Mouse (Mus musculus): ENCODE measurements around the gene Casp2.

Casp2 gene

DNA sequence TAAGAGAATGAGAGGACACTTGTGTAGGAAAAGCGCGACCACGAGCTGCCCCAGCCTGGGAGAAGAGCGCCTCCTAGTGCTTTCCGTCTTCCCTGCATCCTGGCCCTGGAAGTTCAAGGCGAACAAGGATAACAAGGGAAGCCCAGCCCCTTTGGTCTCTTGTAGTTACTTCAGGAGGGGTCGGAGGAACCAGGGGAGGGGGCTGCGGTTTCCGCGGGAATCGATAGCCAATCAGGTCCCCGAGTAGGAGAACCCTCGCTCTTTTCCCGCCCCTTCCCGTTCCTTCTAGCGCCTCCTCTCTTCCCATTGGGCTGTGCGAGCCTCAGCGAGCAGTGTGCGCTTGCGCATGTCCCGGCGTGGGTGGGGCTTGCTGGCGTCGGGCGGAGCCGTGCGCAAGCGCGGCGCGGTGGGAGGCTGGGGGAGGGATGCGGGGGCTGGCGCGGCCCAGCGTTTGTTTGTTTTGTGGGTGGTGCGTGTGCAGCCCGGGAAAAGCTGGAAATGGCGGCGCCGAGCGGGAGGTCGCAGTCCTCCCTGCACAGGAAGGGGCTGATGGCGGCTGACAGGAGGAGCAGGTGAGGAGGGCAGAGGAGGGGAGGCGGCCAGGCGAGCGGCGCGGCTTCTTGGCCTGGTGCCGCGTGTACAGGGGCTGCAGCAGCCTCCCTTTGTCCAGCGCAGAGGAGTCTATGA is at the start of gene Casp2:
Gene Casp2 (plus strand): TSS at position 360 of the 687 bp plus-strand sequence.
- in situ Hi-C loops (cut with MboI, MseI) = loop anchor here (5.0 to 25.0 kb wide), 5 partner anchors 37 to 1152 kb away; partner anchors contain the start of gene Fam131b (in 1 of the 2)

DNA sequence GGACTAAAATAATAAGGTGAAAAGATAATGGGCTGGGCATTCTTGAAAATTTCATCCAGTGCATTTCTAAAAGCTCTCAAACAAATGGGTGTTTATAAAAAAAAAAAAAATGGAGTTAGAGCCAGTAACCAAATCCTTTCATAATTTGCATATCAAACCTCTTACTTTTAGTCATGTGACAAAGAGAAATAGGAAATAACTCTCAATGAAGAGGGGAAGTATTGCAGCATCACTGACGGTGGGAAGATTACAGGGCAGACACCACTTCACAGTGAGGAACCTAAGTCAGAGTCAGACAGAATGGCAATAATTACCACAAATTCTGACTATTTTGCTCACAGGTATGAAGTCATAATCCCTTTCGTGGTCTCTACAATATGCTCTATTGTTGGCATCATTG is 49.8 kb upstream of the Casp2 start, which contains the start of gene Tas2r144:
Gene Tas2r144 (plus strand): TSS at position 301 of the 400 bp plus-strand sequence.
- in situ Hi-C loops (cut with MboI, MseI) = no loop called here

DNA sequence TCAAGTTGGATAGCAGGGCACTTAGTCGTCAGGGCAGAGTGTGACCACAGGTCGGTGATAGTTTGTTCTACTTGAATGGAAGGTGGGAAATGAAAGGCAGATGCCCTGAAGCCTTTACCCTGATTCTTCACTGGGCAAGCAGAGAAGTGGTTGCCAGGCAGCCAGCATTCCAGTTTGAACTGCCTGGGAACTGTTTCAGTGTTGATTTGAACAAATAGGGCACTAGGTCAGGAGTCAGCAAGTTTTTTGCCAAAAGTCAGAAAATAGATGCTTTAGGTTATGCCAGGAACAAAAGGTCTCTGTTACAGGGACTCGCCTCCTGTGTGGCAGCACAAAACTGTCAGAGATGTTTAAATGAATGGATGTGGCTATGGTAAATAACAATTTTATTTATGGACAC is 42.5 kb upstream of the Casp2 start:
- in situ Hi-C loops (cut with MboI, MseI) = loop anchor here in 1 of 2 experiments (5.0 kb wide), 1 partner anchor 360 kb away; no protein-coding TSS in a partner anchor

DNA sequence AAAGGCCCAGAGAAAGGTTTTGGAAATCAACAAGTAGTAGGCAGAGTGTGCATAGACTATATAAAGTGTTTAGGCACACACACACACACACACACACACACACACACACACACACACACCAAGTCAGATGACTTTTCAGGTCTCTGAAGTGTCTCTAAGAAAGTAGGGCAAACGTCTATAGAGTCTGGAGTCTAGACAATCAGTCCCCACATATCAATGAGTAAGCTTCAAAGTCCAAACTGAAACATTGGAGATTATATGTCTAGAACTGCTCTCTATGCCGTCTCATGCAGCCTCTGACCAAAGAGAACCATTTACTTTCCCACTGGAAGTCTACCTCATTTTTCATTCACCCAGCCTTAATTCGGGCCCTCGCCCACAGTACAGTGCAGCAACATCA is 39.7 kb upstream of the Casp2 start:
- in situ Hi-C loops (cut with MboI, MseI) = loop anchor here (5.0 kb wide), 2 partner anchors 37 to 97 kb away; partner anchors contain the start of genes Casp2 (in 1 of the 2), Fam131b (in 1 of the 2) and Tmem139 (in 1 of the 2)

DNA sequence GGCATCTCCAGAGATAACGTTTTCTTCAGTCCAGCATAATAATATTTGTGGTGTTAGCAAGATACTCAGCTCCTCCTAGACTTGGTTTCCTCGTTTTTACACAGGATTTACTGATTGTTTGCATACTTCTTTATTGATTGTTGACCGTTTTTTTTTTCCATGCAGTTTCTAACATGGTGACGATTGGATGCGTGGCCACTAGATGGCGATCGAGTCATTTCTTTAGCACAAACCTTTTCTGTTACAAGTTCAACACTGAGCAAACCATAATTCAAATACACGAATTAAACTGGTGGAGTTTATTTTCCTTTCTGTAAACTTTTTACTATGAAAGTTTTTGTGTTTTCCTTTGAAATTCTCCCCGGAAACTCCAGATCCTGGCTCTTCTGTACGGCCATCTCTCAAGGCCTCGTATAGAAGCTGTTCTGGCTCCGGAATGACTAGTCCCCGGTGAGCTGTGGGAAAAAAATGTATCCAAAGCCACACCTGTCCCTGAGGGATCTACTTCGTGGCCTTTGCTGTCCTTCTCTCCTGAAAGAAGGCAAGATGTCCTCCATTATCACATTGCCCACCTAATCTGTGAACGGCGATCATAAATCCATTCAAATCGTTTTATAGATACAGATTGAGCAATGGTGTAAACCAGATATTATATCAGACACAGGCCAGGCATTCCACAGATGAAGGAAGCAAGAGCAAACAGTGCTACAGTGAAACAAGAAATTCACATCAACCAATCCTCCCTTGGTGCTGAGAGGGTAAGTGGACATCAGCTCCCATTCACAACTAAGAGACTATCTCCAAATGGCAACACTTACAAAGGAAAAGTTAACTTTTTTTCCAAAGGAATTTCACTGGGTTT is 37.3 kb upstream of the Casp2 start:
- in situ Hi-C loops (cut with MboI, MseI) = loop anchor here (5.0 kb wide), 2 partner anchors 35 to 95 kb away; partner anchors contain the start of genes Casp2 (in 1 of the 2), Fam131b (in 1 of the 2) and Tmem139 (in 1 of the 2)

DNA sequence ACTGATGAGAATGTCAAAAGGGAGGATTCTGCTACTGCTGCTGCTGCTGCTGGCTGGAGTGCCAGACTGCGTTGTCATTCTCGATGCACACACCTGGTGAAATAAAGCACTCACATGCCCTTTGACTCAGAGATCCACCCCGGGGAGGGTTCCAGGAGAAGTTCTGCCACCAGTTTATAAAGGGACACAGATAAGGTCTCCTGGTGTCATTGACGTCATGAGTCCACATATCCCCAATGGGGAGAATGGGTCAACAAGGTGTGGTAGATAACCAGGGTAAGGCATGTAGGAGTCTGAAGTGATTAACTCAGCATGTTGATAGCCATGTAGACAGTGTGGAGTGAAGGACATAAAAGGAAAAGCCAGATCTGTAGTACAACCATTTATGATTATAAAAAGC is 35.2 kb upstream of the Casp2 start:
- in situ Hi-C loops (cut with MboI, MseI) = loop anchor here (5.0 to 10.0 kb wide), 4 partner anchors 33 to 635 kb away; partner anchors contain the start of genes Casp2 (in 1 of the 2), Fam131b (in 1 of the 2) and Tmem139 (in 1 of the 2)

DNA sequence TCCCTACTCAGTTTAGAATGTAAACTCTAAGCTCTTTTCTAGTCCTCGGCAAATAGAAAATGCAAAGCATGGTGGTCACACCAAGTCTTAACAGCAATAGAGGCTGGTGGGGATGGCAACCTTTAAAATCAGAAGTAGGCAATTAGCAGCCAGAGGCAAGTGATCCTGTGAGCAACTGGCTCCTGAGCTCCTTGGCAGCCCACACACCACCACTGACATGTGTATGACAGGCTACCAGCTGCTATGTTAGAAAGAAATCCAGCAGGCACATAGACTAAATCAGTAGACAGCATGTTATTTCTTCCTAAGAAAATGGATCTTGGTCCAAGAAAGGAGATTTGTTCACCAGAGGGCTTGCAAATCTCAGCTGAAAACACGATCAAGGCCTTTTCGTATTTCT is 33.6 kb upstream of the Casp2 start:
- in situ Hi-C loops (cut with MboI, MseI) = loop anchor here (5.0 to 10.0 kb wide), 2 partner anchors 351 to 634 kb away; no protein-coding TSS in a partner anchor

DNA sequence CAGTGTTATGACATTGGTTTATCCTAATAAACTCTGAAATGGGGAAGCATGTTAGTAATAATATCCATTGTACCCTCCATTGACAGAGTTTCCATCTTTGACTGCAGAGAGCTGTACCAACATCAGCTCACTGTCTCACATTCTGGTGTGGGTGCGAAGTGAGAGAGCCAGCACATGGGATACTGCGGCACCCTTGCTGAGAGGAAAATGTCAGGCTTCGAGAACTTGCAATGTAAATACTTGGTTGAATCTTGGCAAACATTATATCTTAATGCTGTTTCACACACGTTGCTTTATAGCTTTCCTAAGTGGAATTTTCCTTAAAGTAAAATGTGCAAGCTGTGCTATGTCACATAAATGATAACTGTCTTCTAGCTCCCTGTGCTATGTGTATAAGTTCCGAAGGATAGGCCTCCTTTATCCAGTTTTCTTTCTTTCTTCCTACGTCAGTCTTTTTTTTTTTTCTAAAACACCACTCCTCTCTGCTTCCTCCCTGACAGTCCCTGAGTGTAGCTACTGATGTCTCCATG is 27.4 kb upstream of the Casp2 start:
- in situ Hi-C loops (cut with MboI, MseI) = loop anchor here in 1 of 2 experiments (10.0 kb wide), 1 partner anchor 627 kb away; no protein-coding TSS in a partner anchor

DNA sequence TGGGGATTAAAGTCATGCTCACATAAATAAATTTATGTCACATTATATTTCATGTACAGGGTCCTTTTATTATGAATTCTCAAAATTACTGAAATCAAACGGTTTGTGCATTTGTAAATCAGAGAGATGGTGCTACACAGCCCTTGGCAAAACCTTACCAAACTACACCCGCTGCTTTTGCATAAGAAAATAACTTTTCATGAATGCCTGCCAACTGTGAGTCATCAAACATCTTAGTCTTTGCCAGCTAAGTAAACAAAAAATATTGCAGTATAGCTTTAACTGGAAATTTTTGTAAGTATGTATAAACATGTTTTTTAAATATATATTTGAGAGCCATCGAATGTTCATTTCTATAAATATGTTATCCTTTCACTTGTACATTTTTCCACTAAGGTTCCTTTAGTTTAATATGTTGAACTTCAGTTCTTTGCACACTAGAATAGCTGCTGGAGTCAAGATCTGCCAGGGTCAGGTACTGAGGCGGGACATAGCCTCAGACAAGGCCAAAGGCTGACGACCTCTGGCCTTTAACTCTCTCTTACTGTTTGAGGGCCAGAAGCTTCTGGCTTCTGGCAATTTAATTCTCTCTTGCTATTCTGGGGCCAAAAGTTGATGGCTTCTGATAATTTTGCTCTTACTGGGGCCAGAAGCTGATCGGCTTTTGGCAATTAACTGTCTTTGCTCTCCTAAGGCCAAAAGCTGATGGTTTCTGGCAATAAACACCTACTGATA is 23.3 kb upstream of the Casp2 start:
- in situ Hi-C loops (cut with MboI, MseI) = no loop called here

DNA sequence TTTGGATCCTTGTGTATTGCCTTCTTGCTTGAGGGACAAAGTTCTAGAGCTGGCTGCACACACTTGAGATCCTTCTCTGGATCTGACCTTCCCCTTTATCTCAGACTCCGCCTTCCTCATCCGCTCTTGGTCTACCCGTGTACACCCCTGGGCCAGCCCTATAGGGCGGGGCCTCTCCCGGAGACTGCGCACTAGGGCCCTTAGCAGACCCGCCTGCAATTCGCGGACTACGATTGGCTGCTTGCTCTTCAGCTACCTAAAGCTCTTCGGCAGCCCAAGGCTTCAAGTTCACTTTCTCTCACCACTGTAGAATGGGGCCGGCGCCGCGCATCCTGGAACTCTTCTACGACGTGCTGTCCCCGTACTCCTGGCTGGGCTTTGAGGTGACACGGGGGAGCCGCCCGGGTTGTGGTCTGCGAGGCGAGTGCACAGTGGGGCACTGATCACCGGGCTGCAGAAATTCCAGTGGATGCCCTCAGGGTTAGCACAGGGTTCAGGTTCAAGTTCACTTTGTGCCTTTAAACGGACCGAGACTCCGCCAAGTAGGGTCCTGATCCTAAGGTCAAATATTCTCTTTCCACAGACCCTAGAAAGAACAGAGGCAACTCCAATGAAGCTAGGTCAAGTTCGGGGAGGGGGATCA is 19.0 kb upstream of the Casp2 start, which contains the start of gene Gstk1:
Gene Gstk1 (plus strand): TSS at position 225 of the 643 bp plus-strand sequence.
- in situ Hi-C loops (cut with MboI, MseI) = no loop called here

DNA sequence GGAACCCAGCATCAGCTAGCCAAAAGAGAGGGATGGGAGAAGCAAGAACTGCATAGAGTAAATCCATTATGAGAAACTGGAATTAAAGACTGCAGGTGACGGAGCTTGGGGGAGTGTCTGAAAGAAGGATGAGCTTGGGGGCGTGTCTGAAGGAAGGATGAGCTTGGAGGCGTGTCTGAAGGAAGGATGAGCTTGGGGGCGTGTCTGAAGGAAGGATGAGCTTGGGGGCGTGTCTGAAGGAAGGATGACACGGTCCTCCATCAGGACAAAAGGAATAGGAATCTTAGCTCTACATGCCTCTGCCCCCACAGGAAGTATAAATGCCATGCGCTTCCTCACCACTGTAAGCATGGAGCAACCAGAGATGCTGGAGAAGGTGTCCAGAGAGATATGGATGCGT is 17.6 kb upstream of the Casp2 start:
- in situ Hi-C loops (cut with MboI, MseI) = no loop called here

DNA sequence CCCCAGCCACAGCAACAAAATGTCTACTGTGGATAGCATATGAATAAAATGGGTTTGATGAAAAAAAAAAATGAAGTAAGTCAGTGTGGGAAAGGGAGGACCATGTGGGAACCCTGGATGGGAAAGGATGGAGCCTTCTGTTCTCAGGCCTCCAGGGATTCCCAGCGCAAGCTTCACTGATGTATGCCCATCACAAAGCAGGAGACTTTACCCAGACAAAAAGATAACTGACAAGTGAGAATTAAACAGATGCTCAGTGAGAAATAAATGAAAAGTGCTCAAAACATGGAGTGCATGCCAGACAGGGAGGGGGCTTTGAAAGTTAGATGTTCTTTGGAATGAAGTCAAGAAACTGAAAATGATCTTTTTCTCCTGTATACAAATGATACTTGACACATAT is 16.8 kb upstream of the Casp2 start:
- in situ Hi-C loops (cut with MboI, MseI) = no loop called here

DNA sequence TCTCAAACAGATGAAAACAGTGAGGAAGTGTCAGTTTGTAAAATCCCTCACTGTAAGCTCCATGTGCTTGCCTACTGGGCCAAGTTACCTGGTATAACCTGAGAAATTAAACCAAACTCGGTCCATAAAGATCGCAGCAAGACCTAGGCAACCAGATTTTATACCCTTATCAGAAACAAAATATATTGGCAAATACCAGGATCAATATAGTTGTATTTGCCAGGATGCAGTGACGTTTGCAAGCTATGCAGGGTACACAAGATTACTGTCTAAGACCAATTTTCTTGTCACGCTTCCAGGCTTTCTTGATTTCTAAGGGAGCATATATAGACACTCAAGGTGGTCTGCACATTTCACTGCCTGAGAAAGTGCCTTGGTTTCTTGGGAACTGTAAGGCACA is 13.0 kb upstream of the Casp2 start:
- in situ Hi-C loops (cut with MboI, MseI) = loop anchor here (25.0 kb wide), 1 partner anchor 1139 kb away; no protein-coding TSS in a partner anchor

DNA sequence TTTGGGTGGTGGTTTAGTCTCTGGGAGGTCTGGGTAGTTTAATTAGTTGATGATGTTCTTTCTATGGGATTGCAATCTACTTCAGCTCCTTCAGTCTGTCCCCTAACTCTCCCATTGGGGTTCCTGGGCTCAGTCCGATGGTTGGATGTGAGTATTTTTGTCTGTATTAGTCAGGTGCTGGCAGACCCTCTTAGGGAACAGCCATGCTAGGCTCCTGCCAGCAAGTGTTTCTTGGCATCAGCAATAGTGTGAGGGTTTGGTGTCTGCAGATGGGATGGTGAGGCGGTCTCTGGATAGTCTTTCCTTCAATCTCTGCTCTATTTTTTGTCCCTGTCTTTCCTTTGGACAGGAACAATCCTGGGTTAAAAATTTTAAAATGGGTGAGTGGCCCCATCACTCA is 11.7 kb upstream of the Casp2 start:
- in situ Hi-C loops (cut with MboI, MseI) = loop anchor here (25.0 kb wide), 1 partner anchor 1141 kb away; no protein-coding TSS in a partner anchor

DNA sequence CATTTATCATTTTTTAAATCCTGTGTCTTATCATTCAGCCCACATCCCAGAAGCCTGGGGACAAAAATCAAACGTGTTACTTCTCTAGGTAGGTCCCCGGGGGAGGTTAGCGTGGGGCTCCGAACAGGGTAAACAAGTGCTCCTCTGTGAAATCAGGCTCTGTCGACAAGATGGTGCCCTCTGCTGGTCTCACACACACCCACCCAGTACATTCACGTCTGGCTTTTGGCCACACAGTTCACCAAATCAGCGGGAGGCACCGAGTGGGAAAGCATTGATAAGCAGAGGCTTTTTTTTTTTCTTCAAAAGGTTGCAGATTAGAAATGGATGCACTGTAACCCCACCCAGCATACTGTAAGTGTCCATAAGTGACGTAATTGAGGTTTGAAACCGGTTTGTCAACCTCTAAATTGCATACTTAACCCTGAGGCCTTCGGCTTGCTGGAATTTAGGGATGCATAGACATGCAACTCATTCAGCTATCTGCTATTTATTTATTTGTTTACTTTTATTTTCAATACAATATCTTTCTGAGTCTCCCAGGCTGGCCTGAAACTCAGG is 7.4 kb upstream of the Casp2 start:
- in situ Hi-C loops (cut with MboI, MseI) = loop anchor here (25.0 kb wide), 1 partner anchor 1145 kb away; no protein-coding TSS in a partner anchor

DNA sequence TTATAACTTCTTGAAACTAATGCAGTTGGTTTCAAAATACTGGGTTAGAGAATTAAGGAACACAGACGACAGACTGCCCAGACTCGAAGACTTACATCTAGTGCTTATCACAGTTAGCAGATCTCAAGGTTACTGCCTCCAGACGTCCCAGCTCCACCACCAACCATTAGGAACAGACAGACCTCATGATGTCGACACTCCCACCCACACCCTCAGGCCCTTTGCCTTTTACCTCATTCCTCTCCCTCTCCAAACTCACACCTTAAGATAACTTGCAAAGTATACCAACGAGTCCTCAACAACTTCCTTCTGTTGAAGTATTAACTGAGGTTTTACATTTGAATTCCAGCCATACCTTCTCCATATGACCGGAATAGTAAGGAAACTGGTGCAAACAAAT is 4.4 kb upstream of the Casp2 start:
- in situ Hi-C loops (cut with MboI, MseI) = loop anchor here (5.0 to 25.0 kb wide), 4 partner anchors 33 to 1148 kb away; partner anchors contain the start of gene Fam131b (in 1 of the 2)

DNA sequence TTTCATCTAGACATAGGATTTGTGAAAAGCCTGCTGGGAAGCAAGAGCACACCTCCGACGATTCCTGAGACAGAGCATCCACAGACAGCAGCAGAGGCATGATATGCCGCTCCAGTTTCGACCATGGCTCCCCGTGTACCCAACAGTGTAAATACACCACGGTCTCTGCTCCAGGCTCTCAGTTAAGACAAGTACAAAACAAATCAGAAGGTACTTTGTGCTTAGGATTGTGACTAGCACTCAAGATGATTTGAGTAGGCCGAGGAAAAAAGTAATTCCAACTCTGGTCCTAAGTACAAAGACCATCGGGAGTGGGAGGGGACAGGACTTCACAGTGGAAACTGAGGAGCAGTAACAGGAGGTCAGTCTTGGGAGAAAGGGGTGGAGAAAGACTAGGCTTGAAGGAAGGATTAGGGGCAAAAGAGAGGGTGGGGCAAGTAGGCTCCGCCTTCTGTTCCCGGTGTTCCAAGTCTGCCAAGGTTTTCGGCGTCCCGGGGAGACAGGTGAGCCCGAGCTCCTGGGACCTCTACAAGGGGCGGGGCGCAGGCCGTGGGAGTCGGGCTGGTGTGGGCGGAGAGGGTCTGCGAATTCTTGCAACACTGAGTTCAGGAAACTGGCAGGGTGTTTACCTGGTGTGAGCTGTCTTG is 3.1 kb upstream of the Casp2 start, which contains the start of gene Tmem139:
Gene Tmem139 (plus strand): TSS at position 447 of the 647 bp plus-strand sequence.
- in situ Hi-C loops (cut with MboI, MseI) = loop anchor here (5.0 to 25.0 kb wide), 4 partner anchors 34 to 1149 kb away; partner anchors contain the start of gene Fam131b (in 1 of the 2)

DNA sequence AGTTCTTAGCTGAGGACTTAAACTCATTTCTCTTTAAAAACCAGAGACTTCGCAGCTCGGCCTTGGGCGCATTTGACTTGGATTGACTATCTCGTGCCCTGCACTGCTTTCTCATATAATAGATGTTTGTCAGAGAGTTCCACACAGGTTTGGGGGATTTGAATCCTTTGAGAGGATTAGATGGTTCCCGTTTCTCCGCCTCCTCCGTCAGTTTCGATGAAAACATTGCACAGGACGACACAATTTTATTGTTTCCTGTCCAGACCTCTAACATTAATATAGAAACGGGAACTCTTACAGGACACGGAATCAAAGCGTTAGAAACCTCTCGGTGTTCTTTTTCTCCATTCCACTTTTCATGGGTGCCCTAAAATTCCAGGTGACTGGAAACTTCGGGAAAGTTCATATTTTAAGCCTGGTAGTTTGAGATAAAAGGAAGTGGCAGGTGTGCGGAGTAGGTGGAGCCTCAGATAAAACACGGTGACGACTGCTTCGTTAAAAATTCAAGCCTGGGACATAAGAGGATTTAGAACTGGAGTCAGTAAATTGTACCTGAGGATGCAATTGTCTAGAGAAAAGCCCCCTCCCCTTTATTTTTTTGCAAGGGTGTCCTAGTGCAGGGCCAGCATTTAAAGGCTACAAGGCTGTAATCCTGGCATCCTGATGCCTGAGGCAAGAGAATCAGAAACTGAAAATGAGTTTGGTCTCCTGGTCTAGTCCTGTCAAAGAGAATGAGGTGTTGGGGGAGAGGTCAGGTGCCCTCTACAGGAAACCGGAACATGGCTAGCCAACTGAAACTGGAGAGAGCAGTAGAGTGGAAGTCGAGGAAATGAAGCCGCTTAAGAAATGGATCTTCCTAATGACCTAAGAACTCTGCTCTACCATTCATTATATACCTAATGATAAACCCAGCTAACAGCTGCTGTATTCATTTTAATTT is 876 bp downstream of the Casp2 start:
- in situ Hi-C loops (cut with MboI, MseI) = loop anchor here (5.0 to 25.0 kb wide), 3 partner anchors 59 to 1153 kb away; partner anchors contain the start of gene Fam131b (in 1 of the 2)
